Mouse (Mus musculus): ENCODE measurements around the gene Gm20388.
A peak's percentile ranks its signal among the peaks of the same experiment; 100 is the strongest.

Gene Gm20388

GRCm38 (mm10) chr8:124348087-124348486 is 4437.4 kb downstream of the Gm20388 start:
- no peak for DNase-seq (ENCODE audit: low spot score in 2 of 2)

DNA sequence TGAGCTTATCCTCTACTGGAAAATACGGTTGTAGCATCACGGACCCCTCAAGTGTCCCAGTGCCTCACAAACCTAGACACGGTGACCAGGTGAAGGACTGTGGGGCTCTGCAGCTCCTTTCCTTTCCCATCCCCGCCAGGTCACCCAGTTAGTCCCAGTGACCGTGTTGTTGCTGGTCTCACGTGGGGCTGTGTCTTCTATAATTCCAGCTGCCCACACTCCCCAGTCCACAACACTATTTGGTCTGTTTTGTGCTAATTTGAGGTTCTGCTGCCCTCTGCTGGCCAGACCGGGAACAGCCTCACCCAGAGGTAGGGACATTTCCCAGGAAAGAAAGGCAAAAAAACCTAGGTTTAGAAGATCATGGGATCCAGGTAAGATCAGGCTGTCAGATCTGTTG is 4439.0 kb downstream of the Gm20388 start:
- DNase-seq (ENCODE audit: low spot score in 2 of 2), result peak in 1 of 2 experiments; percentile 91

DNA sequence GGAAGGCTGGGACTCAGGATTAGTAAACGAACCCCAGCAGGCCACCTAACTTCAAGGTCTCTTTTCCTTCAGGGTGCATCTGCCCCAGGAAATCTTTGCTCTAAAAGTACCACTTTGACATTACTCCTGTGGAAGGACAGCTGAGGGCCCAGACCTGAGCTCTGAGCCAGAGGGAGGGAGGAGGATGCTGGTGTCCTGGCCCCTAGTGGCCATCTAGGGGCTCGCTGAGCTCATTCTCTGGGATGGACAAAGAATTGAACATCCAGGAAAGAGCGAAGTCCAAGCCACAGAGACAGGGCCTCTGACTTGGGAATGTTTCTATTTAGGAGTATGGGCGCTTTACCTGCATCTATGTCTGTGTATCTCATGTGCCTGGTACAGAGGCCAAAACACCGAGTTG is 4441.0 kb downstream of the Gm20388 start:
- DNase-seq (ENCODE audit: low spot score in 2 of 2), result no peak

- no peak for DNase-seq (ENCODE audit: low spot score in 2 of 2)
Observed at GRCm38 (mm10) chr8:124360911-124361310, 4450.3 kb downstream of the Gm20388 start.

GRCm38 (mm10) chr8:124361773-124362427 is 4451.3 kb downstream of the Gm20388 start:
- no peak for DNase-seq (ENCODE audit: low spot score in 2 of 2)

DNA sequence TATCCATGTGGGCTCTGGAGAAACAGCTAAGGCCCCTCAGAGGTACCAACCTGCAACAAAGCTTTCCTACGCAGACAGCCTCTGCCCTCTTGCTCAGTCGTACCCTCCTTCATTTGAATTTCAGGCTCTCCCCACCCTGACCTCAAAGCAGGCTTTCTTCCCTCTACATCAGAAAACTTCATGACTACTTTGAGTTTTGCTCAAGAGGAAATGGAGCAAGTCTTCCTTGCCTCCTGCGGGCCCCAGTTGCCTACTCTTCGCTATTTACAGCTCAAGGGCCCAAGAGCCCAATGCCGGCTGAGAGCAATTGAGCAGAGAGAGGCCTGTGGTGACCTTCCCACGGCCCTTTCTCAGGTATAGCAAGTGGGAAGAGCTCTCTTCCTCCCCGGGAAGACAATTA is 4451.9 kb downstream of the Gm20388 start:
- DNase-seq (ENCODE audit: low spot score in 2 of 2), result no peak

- DNase-seq (ENCODE audit: low spot score in 2 of 2), result no peak
Observed at GRCm38 (mm10) chr8:124363337-124363736, 4452.7 kb downstream of the Gm20388 start.

GRCm38 (mm10) chr8:124368213-124368612 is 4457.6 kb downstream of the Gm20388 start:
- peak in 1 of 2 experiments; percentile 70 for DNase-seq (ENCODE audit: low spot score in 2 of 2)

- DNase-seq (ENCODE audit: low spot score in 2 of 2), result no peak
Observed at GRCm38 (mm10) chr8:124370422-124371183, 4460.0 kb downstream of the Gm20388 start.

DNA sequence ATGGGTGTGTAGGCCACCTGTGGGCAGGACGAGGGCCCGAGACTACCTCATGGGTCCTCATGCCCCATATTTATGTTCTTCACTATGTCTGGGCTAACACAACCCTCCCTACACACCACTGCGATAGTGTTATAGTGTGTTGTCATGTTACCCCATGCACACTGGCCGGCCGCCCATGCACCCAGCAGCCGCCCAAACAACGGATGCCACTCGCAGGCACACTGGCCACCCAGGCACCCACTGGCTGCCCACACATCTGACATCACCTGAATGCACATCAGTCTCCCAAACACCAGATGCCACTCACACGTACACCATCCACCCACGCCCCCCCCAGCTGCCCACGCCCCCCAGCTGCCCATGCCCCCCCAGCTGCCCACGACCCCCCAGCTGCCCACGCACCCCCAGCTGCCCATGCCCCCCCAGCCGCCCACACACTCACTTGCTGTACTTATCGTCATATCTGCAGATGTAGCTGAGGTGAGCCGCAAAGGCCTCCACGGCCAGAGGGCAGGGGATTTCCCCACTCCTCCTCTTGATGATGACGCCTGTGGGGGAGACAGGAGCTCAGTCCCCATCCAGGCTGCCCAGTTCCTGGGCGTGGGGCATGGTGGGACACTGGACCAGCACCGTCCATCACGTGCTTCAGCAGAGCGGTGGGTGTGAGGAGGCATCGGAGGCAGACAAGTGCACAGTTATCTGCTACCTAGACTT is 4460.9 kb downstream of the Gm20388 start:
- DNase-seq (ENCODE audit: low spot score in 2 of 2), result no peak

- no peak for DNase-seq (ENCODE audit: low spot score in 2 of 2)
Observed at GRCm38 (mm10) chr8:124373753-124374152, 4463.1 kb downstream of the Gm20388 start.

DNA sequence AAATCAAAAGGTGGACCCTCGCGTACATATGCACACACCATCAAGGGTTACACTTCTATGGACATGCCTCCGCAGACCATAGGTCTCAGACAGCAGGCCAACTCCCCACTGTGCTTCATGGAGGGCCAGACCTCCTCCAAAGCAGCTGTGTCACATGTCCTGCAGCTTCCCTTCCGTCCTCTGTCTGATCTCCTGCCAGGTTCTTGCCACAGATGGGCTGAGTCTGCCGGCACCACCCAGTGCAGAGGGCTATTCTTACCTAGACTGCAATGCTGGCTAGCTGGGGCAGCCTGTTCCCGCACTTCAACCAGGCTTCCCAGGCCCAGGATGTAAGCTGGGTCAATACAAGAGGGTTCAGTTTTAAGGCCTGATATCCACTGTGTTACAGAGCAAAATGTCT is 4464.5 kb downstream of the Gm20388 start:
- DNase-seq (ENCODE audit: low spot score in 2 of 2), result no peak

DNA sequence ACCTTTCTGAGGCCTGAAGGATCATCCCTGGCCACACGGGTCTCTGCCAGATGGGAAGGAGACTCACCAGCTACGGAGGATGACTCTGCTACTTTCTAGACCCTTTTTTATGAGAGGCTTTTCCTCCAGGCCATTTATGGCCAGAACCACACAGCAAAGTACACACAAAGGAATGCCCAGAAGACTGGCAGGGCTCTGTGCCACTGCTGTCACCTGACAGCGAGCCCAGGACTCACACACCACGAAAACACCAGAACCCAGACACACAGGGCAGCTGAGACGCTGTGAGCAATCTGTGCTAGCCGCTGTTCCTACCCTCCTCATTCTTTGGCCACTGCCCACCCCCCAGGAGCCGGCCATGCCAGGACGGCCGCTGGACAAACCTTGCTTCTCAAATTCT is 4465.1 kb downstream of the Gm20388 start:
- DNase-seq (ENCODE audit: low spot score in 2 of 2), result no peak

- no peak for DNase-seq (ENCODE audit: low spot score in 2 of 2)
Observed at GRCm38 (mm10) chr8:124376406-124376805, 4465.8 kb downstream of the Gm20388 start.

- no peak for DNase-seq (ENCODE audit: low spot score in 2 of 2)
Observed at GRCm38 (mm10) chr8:124379289-124379688, 4468.6 kb downstream of the Gm20388 start.

- no peak for DNase-seq (ENCODE audit: low spot score in 2 of 2)
Observed at GRCm38 (mm10) chr8:124382235-124382634, 4471.6 kb downstream of the Gm20388 start.

GRCm38 (mm10) chr8:124384336-124384735 is 4473.7 kb downstream of the Gm20388 start:
- peak in 1 of 2 experiments; percentile 47 for DNase-seq (ENCODE audit: low spot score in 2 of 2)

GRCm38 (mm10) chr8:124386225-124386899 is 4475.7 kb downstream of the Gm20388 start:
- peak in 1 of 2 experiments; percentile 89 for DNase-seq (ENCODE audit: low spot score in 2 of 2)

GRCm38 (mm10) chr8:124389495-124389894 is 4478.9 kb downstream of the Gm20388 start:
- DNase-seq (ENCODE audit: low spot score in 2 of 2), result peak; percentile 85 to 90

GRCm38 (mm10) chr8:124391191-124391590 is 4480.6 kb downstream of the Gm20388 start:
- DNase-seq (ENCODE audit: low spot score in 2 of 2), result peak in 1 of 2 experiments; percentile 49

- DNase-seq (ENCODE audit: low spot score in 2 of 2), result no peak
Observed at GRCm38 (mm10) chr8:124392271-124393012, 4481.8 kb downstream of the Gm20388 start.

Data from left cerebral cortex, adult 9 months (tissue).